Mouse (Mus musculus) retina, embryonic 14.5 days (tissue): Measurements from ENCODE around the gene Mb.
"Not testable (repeated sequence)": the region's sequence is repeated elsewhere in the genome, so short reads cannot be mapped to it uniquely, and the experiment has no call there.

ENCODE experiments used
- DNase-seq: peaks from one replicate; pipeline ENCODE4 v3.0.0-alpha.2; 2015; ENCODE audit warnings: low spot score

Gene Mb

DNA sequence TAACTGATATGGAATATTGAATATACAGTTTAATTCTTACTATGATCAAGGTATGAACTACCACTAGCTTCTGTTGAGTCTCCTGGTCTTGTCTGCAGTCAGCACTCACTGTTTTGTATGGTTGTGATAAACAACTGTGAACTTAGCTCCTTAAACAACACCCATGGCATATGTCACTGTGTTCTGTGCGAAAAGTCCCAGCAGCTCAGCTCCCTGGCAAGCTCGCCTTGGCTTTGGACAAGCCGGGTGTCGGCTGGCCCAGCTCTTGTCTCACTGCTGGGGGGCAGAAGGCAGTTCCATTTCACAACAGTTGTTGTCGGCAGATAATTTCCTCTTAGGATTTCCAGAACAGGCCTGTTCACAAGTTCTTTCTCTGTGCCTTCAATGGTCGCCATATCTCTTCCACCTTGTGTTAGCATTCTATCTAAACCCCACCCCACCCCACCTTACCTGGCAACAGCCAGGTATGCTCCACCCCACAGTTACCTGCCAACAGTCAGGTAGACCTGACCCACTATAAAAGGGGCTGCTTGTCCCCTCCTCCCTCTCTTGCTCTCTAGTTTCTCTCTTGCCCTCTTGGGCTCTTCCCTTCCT is 14.9 kb upstream of the Mb start:
- no peak for DNase-seq

GRCm38 (mm10) chr15:77062746-77063145 is 12.3 kb upstream of the Mb start:
- no peak for DNase-seq

GRCm38 (mm10) chr15:77059416-77059815 is 8.9 kb upstream of the Mb start:
- not testable (repeated sequence) for DNase-seq

DNA sequence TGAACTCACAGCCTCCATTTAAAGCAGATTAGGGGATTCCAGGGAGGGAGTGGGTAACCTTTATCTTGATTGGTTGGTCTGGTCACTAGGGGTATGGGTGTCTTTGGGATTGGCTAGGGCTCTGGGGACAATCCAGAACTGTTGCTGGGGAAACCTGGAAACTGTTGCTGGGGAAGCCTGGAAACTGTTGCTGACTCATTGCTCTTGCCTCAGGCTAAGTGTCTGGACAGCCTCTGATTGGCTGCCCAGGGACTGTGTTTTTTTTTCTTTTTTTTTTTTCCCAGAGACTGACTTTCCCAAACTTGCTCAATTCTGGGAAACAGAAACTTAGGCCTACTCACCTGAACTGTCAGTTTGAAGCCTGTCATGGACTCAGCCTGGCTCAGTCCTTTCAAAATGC is 8.1 kb upstream of the Mb start:
- no peak for DNase-seq

GRCm38 (mm10) chr15:77056791-77057051 is 6.3 kb upstream of the Mb start:
- DNase-seq, result no peak

- DNase-seq, result peak; percentile 15
Observed at GRCm38 (mm10) chr15:77056001-77056790, 5.7 kb upstream of the Mb start.

- DNase-seq, result no peak
Observed at GRCm38 (mm10) chr15:77054611-77055175, 4.2 kb upstream of the Mb start.

DNA sequence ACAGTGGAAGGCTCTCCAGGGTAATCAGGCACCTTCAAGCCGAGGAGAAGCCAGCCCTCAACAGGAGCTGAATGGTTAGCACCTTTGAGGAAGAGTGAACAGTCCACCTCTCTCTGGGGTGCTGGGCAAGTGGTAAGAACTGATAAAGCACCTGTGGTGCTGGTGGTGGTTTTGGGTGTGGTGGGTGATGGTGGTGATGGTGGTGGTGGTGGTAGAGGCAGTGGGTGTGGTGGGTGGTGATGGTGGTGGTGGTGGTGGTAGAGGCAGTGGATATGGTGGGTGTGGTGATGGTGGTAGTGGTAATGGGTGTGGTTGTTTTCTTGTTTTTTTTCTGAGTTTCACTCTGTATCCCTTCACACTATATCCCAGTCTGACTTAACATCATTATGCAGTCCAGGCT is 2.6 kb upstream of the Mb start:
- no peak for DNase-seq

GRCm38 (mm10) chr15:77052176-77052575 is 1.7 kb upstream of the Mb start:
- DNase-seq, result no peak

DNA sequence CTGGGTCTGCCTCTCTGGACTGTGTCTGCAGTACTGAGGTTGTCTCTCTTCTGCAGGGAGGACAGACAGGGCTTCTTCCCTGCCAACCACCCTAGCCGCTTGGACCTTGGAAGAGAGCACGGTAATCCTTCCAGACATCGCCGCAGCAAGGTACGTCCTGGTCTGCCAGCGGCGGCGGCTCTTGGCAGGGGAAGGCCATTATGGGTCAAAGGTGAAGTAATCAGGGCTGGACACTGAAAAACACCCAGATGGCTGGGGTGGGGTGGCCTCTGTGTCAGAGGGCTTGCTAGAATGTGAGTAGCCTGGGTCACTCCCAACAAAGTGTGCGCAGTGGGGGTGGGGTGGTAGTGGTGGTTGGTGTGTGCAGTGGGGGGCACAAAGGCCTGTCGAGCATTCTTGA is 4.9 kb downstream of the Mb start:
- no peak for DNase-seq

GRCm38 (mm10) chr15:77044597-77045320 is 5.7 kb downstream of the Mb start, which contains the start of gene Apol6:
Apol6 (plus strand) TSS chr15:77044729.
- no peak for DNase-seq

- no peak for DNase-seq
Observed at GRCm38 (mm10) chr15:77040784-77041183, 9.7 kb downstream of the Mb start.

DNA sequence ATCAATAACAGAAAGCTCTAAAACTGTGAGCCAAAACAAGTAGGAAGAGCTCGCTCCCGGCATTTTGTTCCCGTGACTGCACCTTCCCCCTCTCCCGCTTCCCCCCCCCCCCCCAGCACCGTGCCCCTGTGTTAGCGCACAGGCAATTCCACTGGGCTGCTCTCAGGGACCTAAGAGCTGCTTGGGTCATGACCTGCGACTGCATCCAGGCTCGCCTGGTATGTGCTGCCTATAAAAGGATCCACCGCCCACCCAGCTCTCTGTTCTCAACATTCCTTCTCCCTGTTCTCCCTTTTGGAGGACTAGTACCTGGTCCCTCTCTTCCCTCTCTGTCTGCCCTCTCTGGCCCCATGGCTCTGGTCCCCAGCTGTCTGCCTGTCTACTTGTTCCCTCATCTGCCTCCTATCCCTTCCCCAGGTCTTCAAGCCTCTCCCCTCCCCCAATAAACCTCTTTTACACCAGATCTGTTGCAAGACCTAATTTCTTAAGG is 11.2 kb downstream of the Mb start:
- DNase-seq, result no peak

DNA sequence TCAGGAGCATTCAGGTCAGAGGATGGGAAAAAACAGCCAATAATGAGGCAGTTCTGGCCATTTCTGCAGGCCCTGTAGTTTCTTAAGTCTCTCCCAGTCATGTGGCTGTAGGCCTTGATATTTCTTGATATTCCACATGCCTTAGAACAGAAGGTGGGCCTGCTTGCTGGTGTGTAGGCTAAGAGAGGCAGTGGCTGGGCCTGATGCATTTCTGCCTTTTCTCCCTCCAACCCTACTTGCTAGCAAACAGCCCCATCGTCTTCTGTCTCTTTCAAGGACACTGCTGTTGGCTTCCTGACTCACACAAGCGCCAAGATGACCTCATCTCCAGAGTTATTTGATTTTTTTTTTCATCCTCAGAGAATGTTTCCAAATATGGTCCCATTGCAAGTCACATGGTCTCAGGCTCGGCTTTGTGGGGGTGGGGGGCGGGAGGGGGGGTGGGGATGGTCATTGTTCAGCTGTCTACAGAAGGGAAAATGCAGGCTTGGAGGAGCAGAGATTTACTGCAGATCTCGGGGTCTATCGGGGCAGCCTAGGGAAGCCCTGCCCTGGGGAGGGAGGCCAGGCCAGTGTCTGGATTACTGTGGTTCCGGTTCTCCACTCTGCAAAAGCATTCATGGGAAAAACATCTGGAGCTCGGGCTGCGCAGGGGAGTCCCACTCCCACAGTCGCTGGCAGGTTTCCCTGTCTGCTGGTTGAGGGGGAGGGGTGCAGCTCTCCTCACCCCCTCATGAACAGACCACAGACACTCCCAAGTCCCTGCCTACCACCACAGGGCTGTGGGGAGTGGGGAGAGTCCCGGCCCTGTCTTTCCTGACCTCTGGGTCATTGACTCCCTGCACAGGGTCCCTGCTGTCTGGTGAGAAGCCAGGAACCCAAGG is 12.9 kb downstream of the Mb start:
- DNase-seq, result no peak

GRCm38 (mm10) chr15:77036989-77037277 is 13.5 kb downstream of the Mb start:
- DNase-seq, result no peak

GRCm38 (mm10) chr15:77036320-77036988 is 14.0 kb downstream of the Mb start:
- no peak for DNase-seq

GRCm38 (mm10) chr15:77035643-77036042 is 14.8 kb downstream of the Mb start:
- DNase-seq, result no peak

DNA sequence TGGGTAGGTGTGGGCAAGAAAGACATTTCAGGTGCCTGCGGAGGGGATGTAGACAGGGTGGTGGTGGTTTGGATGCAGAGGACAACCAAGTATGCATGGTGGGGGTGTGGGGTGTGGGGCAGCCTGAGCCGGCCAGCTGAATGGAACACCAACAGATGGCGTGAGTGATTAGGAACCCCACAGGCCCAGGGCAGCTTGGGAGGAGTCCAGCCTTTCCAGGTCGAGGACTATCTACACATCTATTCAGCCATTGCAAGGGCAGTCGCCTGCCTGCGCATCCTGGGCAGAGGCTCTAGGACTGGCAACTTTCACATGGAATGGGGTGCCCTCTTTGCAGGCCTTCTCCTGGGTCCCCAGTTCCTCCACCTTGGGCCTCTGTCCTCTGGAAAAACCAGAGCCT is 15.9 kb downstream of the Mb start:
- DNase-seq, result no peak

DNA sequence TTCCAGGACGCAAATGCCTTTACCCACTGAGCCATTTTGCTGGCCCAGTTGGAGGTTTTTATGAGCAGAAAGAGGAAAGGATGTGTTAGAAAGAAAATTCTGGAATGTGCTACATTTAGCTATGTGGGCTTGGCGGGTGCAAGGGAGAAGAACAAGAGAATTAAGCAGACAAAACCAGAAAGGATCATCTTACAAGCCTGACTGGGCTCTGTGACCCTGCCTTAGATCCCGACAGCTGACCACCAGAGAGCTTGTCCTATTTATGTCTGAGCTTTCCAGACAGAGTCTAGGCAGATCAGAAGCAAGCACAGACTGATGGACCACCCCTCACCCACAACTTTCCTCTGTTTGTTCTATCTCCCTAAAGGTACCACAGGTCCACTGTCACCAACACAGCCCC is 19.2 kb downstream of the Mb start:
- no peak for DNase-seq

DNA sequence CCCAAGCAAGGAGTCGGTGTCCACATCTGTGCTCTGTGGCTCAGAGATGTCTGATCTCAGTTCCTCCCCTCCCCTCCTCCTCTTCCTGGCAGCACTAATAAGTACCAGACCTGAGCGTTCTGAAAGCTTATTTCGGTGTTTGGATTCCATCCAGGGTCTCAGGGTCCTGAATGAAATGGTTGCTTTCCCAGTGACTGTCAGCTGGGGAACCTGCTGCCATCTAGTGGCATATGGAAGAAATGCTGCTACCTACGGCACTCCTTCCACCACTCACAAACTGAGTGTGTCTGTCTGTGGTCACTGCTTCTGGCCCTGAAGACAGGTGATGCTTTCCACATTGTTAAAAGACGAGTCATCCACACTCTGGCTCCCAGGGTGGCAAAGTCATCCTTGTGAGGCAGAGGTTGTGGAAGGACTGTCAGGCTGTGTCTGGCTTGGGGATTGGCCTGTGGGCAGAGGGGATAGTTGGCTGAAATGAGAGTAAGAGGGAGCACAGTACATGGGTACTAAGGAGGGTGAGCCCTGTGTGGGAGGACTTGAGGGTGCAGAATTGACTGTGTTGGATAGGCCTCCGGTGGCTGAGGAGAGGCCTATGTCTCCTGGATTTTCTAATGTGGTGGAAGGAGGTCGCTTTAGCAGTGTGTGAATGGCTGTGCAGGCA is 21.0 kb downstream of the Mb start:
- DNase-seq, result peak; percentile 86

DNA sequence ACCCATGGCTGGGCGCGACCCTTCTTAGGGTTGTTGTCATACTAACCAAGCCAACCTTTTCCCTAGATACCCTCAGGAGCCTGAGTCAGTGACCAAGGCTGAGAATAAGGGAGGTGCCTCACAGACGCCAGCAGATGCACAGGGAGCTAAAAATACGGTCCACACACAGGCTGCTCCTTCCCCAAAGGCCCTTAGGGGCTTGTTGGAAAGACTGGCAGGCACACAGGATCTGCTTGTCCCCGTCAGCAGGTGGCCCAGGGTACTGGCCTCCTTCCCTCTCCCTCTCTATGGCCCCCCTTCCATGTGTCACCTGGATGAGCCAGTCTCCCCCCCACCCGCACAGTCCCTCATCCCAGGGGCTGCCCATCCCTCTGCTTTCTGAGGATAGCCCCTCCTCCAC is 22.8 kb downstream of the Mb start:
- no peak for DNase-seq
